Mouse (Mus musculus) CH12.LX (cell line): ENCODE measurements at regions not wholly inside any gene's neighbourhood (a gene's known extent, or its start where the extent isn't known, plus 50 kb on each side); places are given as distances from the start of the nearest gene placed in this dataset.

Experiments used
- DNase-seq: peaks from one replicate; pipeline ENCODE4 v3.0.0-alpha.2; 2013; ENCODE audit errors: extremely low read depth
- H3K27ac ChIP-seq: 2 replicates; pipeline ENCODE4 v1.5.1; 2012; ENCODE audit warnings: low read depth, mild to moderate bottlenecking, control low read depth, moderate library complexity; ENCODE audit not compliant: insufficient read depth
- H3K27me3 ChIP-seq: replicated peaks from 2 replicates; pipeline ENCODE3; 2012; ENCODE audit warnings: inconsistent platforms
- H3K36me3 ChIP-seq, 2 experiments: replicated peaks in 1 of 2; 2 replicates each; pipeline versions ENCODE3 to v1.6.1; 2012; ENCODE audit warnings: inconsistent platforms in 1 of 2, low read length in 1 of 2, mild to moderate bottlenecking in 1 of 2, mixed read lengths in 1 of 2, moderate library complexity in 1 of 2; ENCODE audit not compliant: control insufficient read depth in 1 of 2, insufficient read depth in 1 of 2
- H3K4me1 ChIP-seq, 2 experiments: 2 replicates each; pipeline ENCODE4 v1.6.1; 2012; ENCODE audit warnings: inconsistent platforms in 1 of 2, moderate library complexity in 1 of 2; ENCODE audit not compliant: insufficient read depth in 2 of 2, control insufficient read depth in 1 of 2
- H3K4me2 ChIP-seq: 2 replicates; pipeline ENCODE4 v1.6.1; 2012; ENCODE audit warnings: low read depth, mild to moderate bottlenecking, control low read depth; ENCODE audit not compliant: poor library complexity, insufficient read depth, severe bottlenecking
- H3K4me3 ChIP-seq, 3 experiments: fragments of 150-350 bp in 1 of 3; sonication (generic) in 1 of 3; replicated peaks in 1 of 3; 2 replicates each; pipeline versions ENCODE3 to v1.5.1; 2011 to 2012; ENCODE audit warnings: low read depth in 2 of 3, low read length in 2 of 3, mild to moderate bottlenecking in 2 of 3, moderate library complexity in 2 of 3, control low read depth in 1 of 3, improper control_type of control experiment in 1 of 3, inconsistent platforms in 1 of 3, mixed read lengths in 1 of 3; ENCODE audit not compliant: poor library complexity in 1 of 3
- H3K79me2 ChIP-seq: replicated peaks from 2 replicates; pipeline ENCODE4 v1.6.1; 2012; ENCODE audit warnings: mild to moderate bottlenecking, moderate library complexity; ENCODE audit not compliant: control insufficient read depth, poor library complexity, insufficient read depth, severe bottlenecking; ENCODE audit errors: extremely low read depth
- H3K9ac ChIP-seq: 2 replicates; pipeline ENCODE4 v1.6.1; 2012; ENCODE audit warnings: low read depth, mild to moderate bottlenecking, control low read depth, moderate library complexity; ENCODE audit not compliant: insufficient read depth
- H3K9me3 ChIP-seq: replicated peaks from 2 replicates; pipeline ENCODE3; 2012; ENCODE audit warnings: low read length, inconsistent platforms, mixed read lengths
- ELF1 ChIP-seq: IDR thresholded peaks from 2 replicates; pipeline ENCODE4 v1.6.1; 2014; ENCODE audit warnings: low read depth, mild to moderate bottlenecking, inconsistent platforms, low read length, improper control_type of control experiment
- EP300 ChIP-seq: IDR thresholded peaks from 2 replicates; pipeline ENCODE4 v1.6.1; 2011; ENCODE audit warnings: low read length, improper control_type of control experiment
- KAT2A ChIP-seq: IDR thresholded peaks from 2 replicates; pipeline ENCODE4 v1.6.1; 2012; ENCODE audit warnings: low read length, improper control_type of control experiment, inconsistent platforms; ENCODE audit not compliant: insufficient replicate concordance
- MAZ ChIP-seq: IDR thresholded peaks from 2 replicates; pipeline ENCODE4 v1.6.1; 2012; ENCODE audit warnings: low read depth, mild to moderate bottlenecking, inconsistent platforms, low read length, improper control_type of control experiment, moderate library complexity
- SMC3 ChIP-seq: IDR thresholded peaks from 2 replicates; pipeline ENCODE4 v1.6.1; 2011; ENCODE audit warnings: low read depth, low read length, improper control_type of control experiment
- TCF12 ChIP-seq: IDR thresholded peaks from 2 replicates; pipeline ENCODE4 v1.6.1; 2014; ENCODE audit warnings: low read depth, mild to moderate bottlenecking, inconsistent platforms, low read length, improper control_type of control experiment
- USF2 ChIP-seq: conservative IDR thresholded peaks from 2 replicates; pipeline ENCODE4 v1.6.1; 2011; ENCODE audit warnings: low read depth, low read length, improper control_type of control experiment
- dilution Hi-C: fragments of 300-500 bp; cut with MboI; formaldehyde crosslinking; loops from 2 replicates; pipeline ENCODE4 v1.14.3; 2020; ENCODE audit warnings: low sequenced_read_pairs; ENCODE audit not compliant: extremely low pct_unique_long_range_greater_than_20kb, extremely low pct_ligation_motif_present
- in situ Hi-C: fragments of 300-500 bp; cut with MboI; formaldehyde crosslinking; loops from 3 replicates; pipeline ENCODE4 v1.14.3; 2019; ENCODE audit warnings: low sequenced_read_pairs, low pct_ligation_motif_present, low pct_unique_long_range_greater_than_20kb, mixed read lengths

- H3K4me3 ChIP-seq = no peak overlapping the region
- H3K4me2 ChIP-seq = no peak overlapping the region
- H3K36me3 ChIP-seq = no peaks in the 10 kb centered on the region
- no peaks in the 10 kb centered on the region for H3K27me3 ChIP-seq
- TF ChIP-seq ELF1 (no peak), SMC3 (no peak), KAT2A (no peak), EP300 (no peak)
- in situ Hi-C loops = no loop called here
- DNase-seq = no peak
- no peaks in the 10 kb centered on the region for H3K79me2 ChIP-seq
- H3K4me1 ChIP-seq = no peaks in the 10 kb centered on the region
- H3K9ac ChIP-seq = no peak overlapping the region
- H3K27ac ChIP-seq = no peak overlapping the region
- dilution Hi-C loops = no loop called here
- no peaks in the 10 kb centered on the region for H3K9me3 ChIP-seq
These were observed 195.7 kb downstream of the Vegfc start for GRCm38 (mm10) chr8:54273080-54273479.

GRCm38 (mm10) chr8:54275487-54275886 is 198.1 kb downstream of the Vegfc start:
- H3K9me3 ChIP-seq = no peaks in the 10 kb centered on the region
- no peaks in the 10 kb centered on the region for H3K4me1 ChIP-seq
- H3K27ac ChIP-seq = no peak overlapping the region
- dilution Hi-C loops = no loop called here
- no peak for TF ChIP-seq USF2
- no peak for TF ChIP-seq TCF12
- TF ChIP-seq MAZ = no peak
- TF ChIP-seq, all 38 proteins: peak for 0
- DNase-seq = peak; percentile 1
- in situ Hi-C loops = no loop called here
- Histone ChIP-seq H3K4me3 (no peak overlapping the region), H3K27me3 (no peaks in the 10 kb centered on the region), H3K79me2 (no peaks in the 10 kb centered on the region), H3K36me3 (no peaks in the 10 kb centered on the region), H3K9ac (no peak overlapping the region), H3K4me2 (no peak overlapping the region)
